Mouse (Mus musculus) hindbrain, embryonic 11.5 days (tissue): ENCODE results near the gene Ehbp1. TPM values are rescaled to one million over a fixed set of nuclear protein-coding genes. Genes with fewer than 3 reads are reported as not detected.

ENCODE experiments used
- ATAC-seq: fragments of 200-750 bp; cut with Nextera tagmentation; 2 replicates; pipeline ENCODE4 v1.8.0; 2017; ENCODE audit warnings: mild to moderate bottlenecking, moderate TSS enrichment, moderate library complexity; ENCODE audit not compliant: low FRiP score
- DNase-seq: peaks from one replicate; pipeline ENCODE4 v3.0.0-alpha.2; 2015; ENCODE audit warnings: low spot score
- H3K27ac ChIP-seq: fragments of 300-500 bp; sonication (generic); 2 replicates; pipeline ENCODE4 v1.5.1; 2014; ENCODE audit warnings: mild to moderate bottlenecking, low read depth, low read length
- H3K27me3 ChIP-seq: fragments of 300-500 bp; sonication (generic); 2 replicates; pipeline ENCODE4 v1.6.1; 2014; ENCODE audit warnings: mild to moderate bottlenecking, low read length, moderate library complexity, mixed read lengths; ENCODE audit not compliant: control insufficient read depth, insufficient read depth
- H3K36me3 ChIP-seq: fragments of 300-500 bp; sonication (generic); 2 replicates; pipeline ENCODE4 v1.6.1; 2014; ENCODE audit warnings: mild to moderate bottlenecking, low read length, moderate library complexity, mixed read lengths; ENCODE audit not compliant: control insufficient read depth, insufficient read depth
- H3K4me1 ChIP-seq: fragments of 300-500 bp; sonication (generic); replicated peaks from 2 replicates; pipeline ENCODE4 v1.6.1; 2014; ENCODE audit warnings: low read length, mixed read lengths; ENCODE audit not compliant: control insufficient read depth, insufficient read depth
- H3K4me2 ChIP-seq: fragments of 300-500 bp; sonication (generic); replicated peaks from 2 replicates; pipeline ENCODE4 v1.6.1; 2014; ENCODE audit warnings: mild to moderate bottlenecking, low read depth, low read length
- H3K4me3 ChIP-seq: fragments of 300-500 bp; sonication (generic); 2 replicates; pipeline ENCODE4 v1.5.1; 2014; ENCODE audit warnings: low read depth, low read length
- H3K9ac ChIP-seq: fragments of 300-500 bp; sonication (generic); 2 replicates; pipeline ENCODE4 v1.6.1; 2014; ENCODE audit warnings: low read depth, low read length
- H3K9me3 ChIP-seq: fragments of 300-500 bp; sonication (generic); 2 replicates; pipeline ENCODE4 v1.6.1; 2016; ENCODE audit warnings: low read length; ENCODE audit not compliant: control insufficient read depth
- WGBS: fragments of 180-500 bp; shearing (Covaris S2); extraction: QIAGEN DNeasy Blood & Tissue Kit; methylation state at CpG from one replicate; pipeline ENCODE4 v1.1.7; 2014; 5-methylcytosine and 5-hydroxymethylcytosine counted together
- polyA plus RNA-seq: library from polyadenylated mRNA; unstranded; fragments of >200 nt; fragmentation: Nextera tagmentation; extraction: Ambion mirVana; gene quantifications from 2 replicates; pipeline ENCODE4 v1.2.1, GENCODE M21; 2014

Ehbp1 gene
- polyA plus RNA-seq, 1 experiment from 2014 or later: 24.8 TPM

DNA sequence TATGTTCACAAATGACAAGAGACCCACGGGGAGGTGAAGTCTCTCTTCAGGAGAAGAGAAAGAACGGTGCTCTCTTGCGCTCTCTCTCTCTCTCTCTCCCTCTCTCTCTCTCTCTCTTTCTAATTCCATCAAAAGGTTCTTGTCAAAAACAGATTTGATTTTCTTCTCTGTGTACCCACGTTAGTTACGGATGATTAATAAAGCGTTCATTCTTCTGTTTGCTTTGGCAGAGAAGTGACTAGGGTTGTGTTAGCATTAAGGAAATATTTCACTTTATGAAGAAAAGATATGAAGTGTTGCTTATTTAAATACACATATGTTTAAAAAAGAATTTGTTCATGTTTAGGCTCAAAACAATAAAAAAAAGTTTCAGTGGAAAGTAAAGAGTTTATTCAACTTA lies 143.7 kb downstream of the Ehbp1 start:
- 47% methylated on average over 6 of the region's 6 CpGs for WGBS
- no peak for DNase-seq
- Histone ChIP-seq H3K36me3 (no peaks in the 10 kb centered on the region), H3K9ac (no peak overlapping the region), H3K27me3 (no peaks in the 10 kb centered on the region), H3K4me2 (no peak overlapping the region), H3K27ac (no peak overlapping the region), H3K4me3 (no peak overlapping the region), H3K4me1 (no peaks in the 10 kb centered on the region), H3K9me3 (no peaks in the 10 kb centered on the region)
- no peak for ATAC-seq

DNA sequence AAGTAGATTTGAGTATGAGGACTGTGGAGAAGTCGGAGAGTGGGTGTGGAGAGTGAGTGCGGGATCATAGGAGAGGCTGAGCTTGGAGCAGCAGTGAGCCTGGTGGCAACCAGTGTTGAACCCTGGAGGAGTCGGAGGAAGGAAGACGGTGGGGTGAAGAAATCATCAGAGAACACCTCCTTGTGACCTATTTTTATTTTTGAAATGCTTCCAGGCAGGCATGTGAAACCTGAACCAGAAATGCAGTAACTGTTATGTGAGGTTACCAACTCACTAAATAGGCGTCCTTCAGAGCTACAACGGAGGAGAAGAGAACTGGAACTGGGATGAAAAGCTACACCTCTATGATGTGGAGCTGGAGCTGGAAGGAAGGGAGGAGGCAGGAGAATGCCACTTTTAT lies 144.2 kb downstream of the Ehbp1 start:
- no peak overlapping the region for H3K27ac ChIP-seq
- no peak overlapping the region for H3K4me2 ChIP-seq
- ATAC-seq: no peak
- no peak overlapping the region for H3K4me3 ChIP-seq
- no peaks in the 10 kb centered on the region for H3K4me1 ChIP-seq
- H3K9ac ChIP-seq: no peak overlapping the region
- WGBS: 84% methylated on average over 6 of the region's 6 CpGs
- DNase-seq: no peak
- H3K27me3 ChIP-seq: no peaks in the 10 kb centered on the region
- no peaks in the 10 kb centered on the region for H3K36me3 ChIP-seq
- H3K9me3 ChIP-seq: no peaks in the 10 kb centered on the region

DNA sequence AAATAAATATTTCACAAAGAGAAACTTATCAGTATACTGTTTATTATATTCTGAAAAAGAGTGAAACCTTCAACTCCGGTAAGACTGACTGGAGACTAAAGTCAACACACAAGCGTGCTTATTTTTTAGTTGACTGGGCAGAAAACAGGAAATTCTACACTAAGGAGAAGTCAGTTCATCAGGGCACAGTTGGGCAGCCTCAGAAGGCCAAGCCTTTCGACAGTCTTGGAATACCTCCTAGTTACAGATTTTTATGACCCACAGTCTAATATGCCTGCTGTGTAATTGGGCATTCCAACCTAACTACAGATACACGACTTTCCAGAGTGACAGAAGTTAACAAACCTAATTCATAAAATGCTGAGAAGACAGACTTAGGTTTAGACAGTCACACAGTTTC lies 145.3 kb downstream of the Ehbp1 start:
- Histone ChIP-seq H3K9me3 (no peaks in the 10 kb centered on the region), H3K27ac (no peak overlapping the region), H3K4me2 (no peak overlapping the region), H3K36me3 (no peaks in the 10 kb centered on the region), H3K27me3 (no peaks in the 10 kb centered on the region), H3K9ac (no peak overlapping the region), H3K4me1 (no peaks in the 10 kb centered on the region), H3K4me3 (no peak overlapping the region)
- no peak for DNase-seq
- no peak for ATAC-seq
- 82% methylated on average over 4 of the region's 4 CpGs for WGBS

DNA sequence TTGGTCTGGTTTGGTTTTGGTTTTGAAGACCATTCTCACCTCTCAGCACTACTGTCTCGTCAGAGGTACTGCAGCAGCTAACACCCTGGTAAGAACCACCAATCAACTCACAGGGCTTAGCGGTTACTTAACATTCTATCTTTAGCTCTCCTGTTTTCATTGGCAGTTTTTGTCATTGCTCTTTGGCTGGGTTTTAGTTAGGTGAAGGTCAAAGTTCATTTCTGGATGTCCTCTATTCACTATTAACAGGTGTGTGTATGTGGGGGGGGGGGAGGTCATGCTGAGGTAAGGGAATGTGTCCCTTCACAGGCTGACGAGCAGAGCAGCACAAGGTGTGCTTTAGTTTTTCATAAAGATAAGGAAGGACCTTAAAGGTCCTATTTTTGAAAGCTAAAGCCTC lies 147.5 kb downstream of the Ehbp1 start:
- H3K9ac ChIP-seq: no peak overlapping the region
- no peaks in the 10 kb centered on the region for H3K4me1 ChIP-seq
- no peaks in the 10 kb centered on the region for H3K27me3 ChIP-seq
- 75% methylated on average over 3 of the region's 3 CpGs for WGBS
- no peaks in the 10 kb centered on the region for H3K36me3 ChIP-seq
- H3K27ac ChIP-seq: no peak overlapping the region
- H3K4me3 ChIP-seq: no peak overlapping the region
- no peak overlapping the region for H3K4me2 ChIP-seq
- no peak for ATAC-seq
- no peaks in the 10 kb centered on the region for H3K9me3 ChIP-seq
- no peak for DNase-seq

DNA sequence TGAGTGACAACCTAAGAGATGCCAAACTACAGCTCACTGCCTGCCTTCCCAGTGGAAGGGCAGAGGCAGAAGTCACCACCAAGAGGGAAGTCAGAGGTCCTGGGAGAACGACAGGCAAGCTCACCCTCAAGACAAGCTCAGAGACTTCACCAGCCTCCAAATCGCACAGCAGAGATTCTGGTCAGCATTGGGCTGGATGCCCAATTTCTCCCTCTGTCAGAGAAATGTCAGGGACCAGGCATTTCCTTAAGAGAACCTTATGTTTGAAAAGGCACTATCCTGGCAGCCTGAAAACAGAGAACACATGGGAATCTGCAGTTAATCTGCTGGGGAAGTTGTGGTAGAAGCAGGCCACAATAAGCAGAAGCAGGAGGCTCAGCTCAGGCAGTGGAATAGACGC lies 151.5 kb downstream of the Ehbp1 start:
- no peak for ATAC-seq
- H3K9me3 ChIP-seq: no peaks in the 10 kb centered on the region
- H3K4me2 ChIP-seq: no peak overlapping the region
- H3K36me3 ChIP-seq: no peaks in the 10 kb centered on the region
- 79% methylated on average over 3 of the region's 3 CpGs for WGBS
- H3K27me3 ChIP-seq: no peaks in the 10 kb centered on the region
- no peak overlapping the region for H3K4me3 ChIP-seq
- H3K27ac ChIP-seq: no peak overlapping the region
- no peak for DNase-seq
- no peaks in the 10 kb centered on the region for H3K4me1 ChIP-seq
- no peak overlapping the region for H3K9ac ChIP-seq

DNA sequence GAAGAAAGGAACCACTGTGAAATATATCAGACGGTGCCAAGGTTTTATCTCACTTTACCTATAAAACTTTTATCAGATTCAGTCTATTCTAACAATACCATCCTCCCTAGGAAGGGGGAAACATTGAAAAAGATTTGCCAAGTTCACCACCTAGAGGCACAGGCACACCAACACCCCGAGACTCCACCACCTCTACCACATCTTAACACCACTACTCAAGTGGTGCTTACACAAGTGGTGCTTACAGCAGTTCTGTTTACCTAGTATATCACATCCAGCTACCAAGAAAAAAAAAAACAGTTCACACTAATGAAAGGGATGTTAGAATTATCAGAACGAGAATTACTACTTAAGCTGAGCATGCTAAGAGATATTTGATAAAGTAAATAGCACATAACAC lies 152.1 kb downstream of the Ehbp1 start:
- Histone ChIP-seq H3K9ac (no peak overlapping the region), H3K27me3 (no peaks in the 10 kb centered on the region), H3K4me3 (no peak overlapping the region), H3K9me3 (no peaks in the 10 kb centered on the region), H3K4me1 (no peaks in the 10 kb centered on the region), H3K27ac (no peak overlapping the region), H3K4me2 (no peak overlapping the region), H3K36me3 (no peaks in the 10 kb centered on the region)
- DNase-seq (no peak), ATAC-seq (no peak)
- 88% methylated on average over 3 of the region's 3 CpGs for WGBS

DNA sequence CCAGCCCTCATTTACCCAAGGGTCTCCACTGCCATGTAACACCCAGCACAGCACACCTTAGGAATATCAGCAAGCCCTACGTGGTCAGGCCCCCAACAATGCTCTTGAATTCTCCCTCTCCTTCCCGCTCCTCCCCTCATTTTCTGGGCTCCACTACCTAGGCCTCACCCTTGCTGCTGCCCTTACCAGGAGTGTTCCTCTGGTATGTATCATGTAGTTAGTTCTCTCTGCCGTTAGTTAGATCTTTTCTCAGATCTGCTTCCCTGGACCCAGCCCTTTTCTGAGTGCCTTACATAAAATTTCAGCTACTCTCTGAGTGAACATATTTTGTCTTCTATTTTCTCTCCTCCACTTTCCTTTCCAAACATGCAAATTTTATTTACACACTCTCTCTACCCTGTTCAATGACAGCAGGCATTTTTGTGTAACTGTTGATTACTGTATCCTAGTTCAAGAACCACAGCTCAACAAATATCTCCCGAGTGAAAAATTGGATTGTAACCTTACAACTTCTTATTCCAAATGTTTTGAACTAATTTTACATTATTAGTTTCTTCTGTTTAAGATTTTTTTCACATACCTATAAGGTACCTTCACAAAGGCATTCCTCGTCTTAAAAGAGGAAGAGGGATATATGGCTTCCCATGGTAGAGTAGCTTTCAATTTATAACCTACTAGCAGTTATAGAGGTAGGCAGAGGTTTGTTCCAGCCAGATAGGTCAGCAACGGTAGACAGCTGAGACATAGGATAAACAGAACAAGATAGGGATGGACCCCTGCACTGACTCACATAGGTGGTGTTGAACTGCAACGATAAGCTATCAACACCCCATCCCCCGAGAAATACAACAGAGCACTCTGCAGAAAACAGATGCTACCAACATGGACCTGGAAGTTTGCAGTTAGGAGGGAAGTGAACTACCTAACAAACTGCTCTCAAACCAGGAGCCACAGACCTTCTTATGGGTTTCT lies 160.3 kb downstream of the Ehbp1 start:
- no peak for ATAC-seq
- Histone ChIP-seq H3K9ac (no peak overlapping the region), H3K4me3 (no peak overlapping the region), H3K27me3 (no peaks in the 10 kb centered on the region), H3K4me2 (no peak overlapping the region), H3K9me3 (no peaks in the 10 kb centered on the region), H3K36me3 (no peaks in the 10 kb centered on the region), H3K4me1 (no peaks in the 10 kb centered on the region), H3K27ac (no peak overlapping the region)
- no peak for DNase-seq
- 85% methylated on average over 8 of the region's 8 CpGs for WGBS

DNA sequence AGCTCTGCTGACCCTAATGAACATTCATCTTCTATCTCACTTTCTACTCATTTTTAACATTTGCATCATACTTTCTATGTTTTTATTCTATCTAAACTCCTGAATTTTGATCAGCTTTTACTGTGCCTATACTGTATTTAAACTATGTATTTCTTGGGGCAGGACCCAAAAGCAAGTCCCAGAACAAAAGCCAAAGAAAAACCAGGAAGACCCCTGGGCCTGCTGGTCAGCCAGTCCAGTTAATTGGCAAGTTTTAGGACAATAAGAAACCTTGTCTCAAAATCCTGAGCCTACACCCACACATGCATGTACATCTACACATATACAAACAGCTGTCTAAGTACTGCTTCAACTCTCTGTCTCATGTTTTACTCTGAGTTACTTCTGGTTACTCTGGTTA lies 161.9 kb downstream of the Ehbp1 start:
- Histone ChIP-seq H3K9ac (no peak overlapping the region), H3K9me3 (no peaks in the 10 kb centered on the region), H3K27me3 (no peaks in the 10 kb centered on the region), H3K36me3 (no peaks in the 10 kb centered on the region), H3K4me2 (no peak overlapping the region), H3K4me1 (no peaks in the 10 kb centered on the region), H3K27ac (no peak overlapping the region), H3K4me3 (no peak overlapping the region)
- DNase-seq (no peak), ATAC-seq (no peak)

DNA sequence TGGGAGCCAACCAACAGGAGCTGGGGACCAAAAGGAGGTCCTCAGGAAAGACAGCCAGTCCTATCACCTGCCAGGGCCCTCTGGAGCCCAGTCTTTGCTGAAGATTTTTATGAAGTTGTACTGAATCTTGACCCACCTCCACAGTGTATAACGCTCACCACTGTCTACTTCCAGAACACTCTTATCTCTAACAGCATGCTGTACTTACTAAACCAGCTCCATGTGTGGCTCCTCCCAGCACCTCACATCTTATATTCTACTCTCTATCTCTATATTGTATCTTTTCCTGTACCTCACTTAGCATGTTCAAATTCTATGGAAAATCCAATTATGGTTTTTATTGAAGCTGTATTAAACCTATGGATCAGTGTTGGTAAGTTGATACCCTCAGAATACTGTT lies 163.5 kb downstream of the Ehbp1 start:
- Histone ChIP-seq H3K27me3 (no peaks in the 10 kb centered on the region), H3K36me3 (no peaks in the 10 kb centered on the region), H3K4me2 (no peak overlapping the region), H3K4me3 (no peak overlapping the region), H3K4me1 (no peaks in the 10 kb centered on the region), H3K27ac (no peak overlapping the region), H3K9me3 (no peaks in the 10 kb centered on the region), H3K9ac (no peak overlapping the region)
- ATAC-seq (no peak), DNase-seq (no peak)
- WGBS: 92% methylated on average over 1 of the region's 1 CpGs
